Mouse (Mus musculus): ENCODE measurements around the gene Ankef1.

Gene Ankef1

DNA sequence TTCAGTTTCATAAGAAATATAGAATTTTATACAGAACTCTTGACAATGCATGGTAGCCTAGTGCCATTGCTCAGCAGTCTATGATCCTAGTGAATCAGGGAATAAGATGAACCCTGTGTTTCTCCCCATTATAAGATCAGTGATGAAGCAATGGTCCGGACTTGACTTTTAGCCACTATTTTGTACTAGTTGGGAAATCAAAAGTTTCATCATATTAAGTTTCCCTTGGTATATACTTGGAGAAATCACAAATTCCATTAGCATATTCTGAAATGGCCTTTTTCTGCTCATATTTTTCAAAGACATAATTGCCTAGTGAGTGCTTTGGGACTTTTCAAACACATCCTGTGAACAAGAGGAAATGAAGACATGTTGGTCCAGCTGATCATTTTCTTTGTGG is at the start of gene Ankef1:
Ankef1 (plus strand) TSS at position 260 of the 400 bp plus-strand sequence.
- no peak for DNase-seq (ENCODE audit: low read depth, low spot score)

DNA sequence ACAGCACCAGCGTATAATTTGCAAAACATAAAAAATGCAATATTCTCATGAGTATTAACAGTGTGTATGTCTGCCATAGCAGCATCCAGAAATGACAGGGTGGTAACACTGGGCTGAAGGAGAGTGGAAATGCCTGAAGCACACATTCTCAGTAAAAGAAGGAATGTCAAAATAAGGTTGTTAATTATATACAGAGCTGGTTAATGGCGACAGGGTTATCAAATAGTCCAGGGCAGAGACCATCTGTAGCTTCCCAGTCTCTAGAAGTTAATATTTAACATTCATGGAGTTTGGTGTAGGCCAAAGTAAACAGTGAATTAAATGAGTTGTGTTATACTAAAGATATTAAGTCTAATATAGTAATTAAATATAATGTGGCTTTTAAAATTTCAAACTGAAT is 45.2 kb upstream of the Ankef1 start:
- DNase-seq (ENCODE audit: low read depth, low spot score): no peak

DNA sequence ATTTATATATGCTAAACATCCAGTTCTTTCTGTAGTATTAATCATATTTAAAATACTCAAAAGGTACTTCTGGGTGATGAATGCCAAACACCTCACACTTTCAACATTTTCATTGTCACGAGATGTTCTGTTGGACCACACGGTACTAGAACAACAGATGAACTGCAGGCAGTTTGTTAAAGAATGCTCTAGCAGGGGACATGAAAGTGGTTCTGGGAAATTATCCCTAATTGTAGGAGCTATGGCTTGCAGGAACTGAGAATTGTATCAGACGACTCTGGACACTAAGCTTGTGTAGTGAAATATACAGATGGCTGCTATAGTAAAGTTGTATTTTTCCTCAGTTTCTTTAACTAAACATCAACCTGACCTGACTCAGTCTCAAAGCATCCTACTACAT is 44.8 kb upstream of the Ankef1 start:
- no peak for DNase-seq (ENCODE audit: low read depth, low spot score)

DNA sequence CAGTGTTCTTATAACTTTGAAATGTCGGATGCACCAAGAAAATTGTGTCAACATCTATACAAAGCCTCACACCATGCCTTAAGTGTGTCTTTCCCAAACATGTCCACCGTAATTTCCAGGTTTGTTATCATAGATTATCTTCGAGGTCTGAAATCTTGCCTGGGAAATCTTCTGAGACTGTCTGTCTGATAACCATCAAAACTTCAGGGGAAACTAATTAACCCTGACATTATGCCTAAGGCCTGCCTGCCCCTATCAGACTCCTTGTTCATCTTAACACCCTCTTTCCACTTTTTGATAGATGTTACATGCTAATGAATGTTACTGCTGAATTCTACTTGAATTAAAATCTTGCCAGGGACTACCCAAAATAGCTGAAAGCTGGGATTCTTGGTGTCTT is 24.1 kb upstream of the Ankef1 start:
- DNase-seq (ENCODE audit: low read depth, low spot score): no peak

DNA sequence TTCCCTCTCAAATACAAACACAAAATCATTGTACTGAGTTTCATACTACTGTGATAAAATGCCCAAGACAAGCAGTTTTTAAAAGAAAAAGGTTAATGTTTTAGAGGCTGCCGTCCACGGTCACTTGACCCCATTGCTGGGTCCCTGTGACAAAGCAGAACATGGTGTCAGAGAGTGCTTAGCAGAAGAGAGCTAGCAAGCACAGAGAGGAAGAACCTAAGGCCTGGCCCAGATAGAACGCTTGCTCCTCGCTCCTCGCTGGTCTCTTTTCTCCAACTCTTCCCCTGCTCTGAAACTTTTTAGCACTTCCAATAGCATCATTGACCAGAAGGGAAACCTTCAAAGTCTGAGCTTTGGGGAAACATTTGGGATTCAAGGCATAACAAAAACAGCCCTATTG is 19.4 kb upstream of the Ankef1 start:
- DNase-seq (ENCODE audit: low read depth, low spot score): no peak

DNA sequence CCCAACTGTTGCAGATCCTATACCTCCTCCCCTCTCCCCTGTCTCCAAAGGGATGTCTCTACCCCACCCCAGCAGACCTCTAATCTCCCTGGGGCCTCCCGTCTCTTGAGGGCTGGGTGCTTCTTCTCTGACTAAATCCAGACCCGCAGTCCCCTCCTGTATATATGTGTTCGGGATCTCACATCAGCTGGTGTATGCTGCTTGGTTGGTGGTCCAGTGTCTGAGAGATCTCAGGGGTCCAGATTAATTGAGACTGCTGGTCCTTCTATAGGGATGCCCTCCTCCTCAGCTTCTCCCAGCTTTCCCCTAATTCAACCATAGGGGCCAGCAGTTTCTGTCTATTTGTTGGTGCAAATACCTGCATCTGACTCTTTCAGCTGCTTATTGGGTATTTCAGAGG is 18.7 kb upstream of the Ankef1 start:
- no peak for DNase-seq (ENCODE audit: low read depth, low spot score)

DNA sequence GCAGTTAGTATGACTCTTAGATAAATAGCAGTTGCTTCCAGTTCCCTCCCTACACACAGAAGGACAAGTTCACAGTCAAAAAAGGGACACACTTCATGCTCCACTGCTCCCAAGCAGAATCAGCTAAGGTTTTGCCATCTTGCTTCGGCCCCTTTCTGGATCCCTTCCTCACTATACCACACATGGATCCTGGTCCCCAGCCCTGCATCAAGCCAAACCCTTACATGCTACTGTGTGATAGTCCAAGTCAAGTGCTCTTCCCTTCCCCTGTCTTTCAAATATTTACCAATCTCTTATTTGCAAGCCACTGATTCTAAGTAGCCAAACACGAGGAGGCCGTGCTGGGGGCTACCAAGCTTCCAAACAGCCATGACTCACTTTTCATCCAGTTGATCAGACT is 16.8 kb upstream of the Ankef1 start:
- no peak for DNase-seq (ENCODE audit: low read depth, low spot score)

DNA sequence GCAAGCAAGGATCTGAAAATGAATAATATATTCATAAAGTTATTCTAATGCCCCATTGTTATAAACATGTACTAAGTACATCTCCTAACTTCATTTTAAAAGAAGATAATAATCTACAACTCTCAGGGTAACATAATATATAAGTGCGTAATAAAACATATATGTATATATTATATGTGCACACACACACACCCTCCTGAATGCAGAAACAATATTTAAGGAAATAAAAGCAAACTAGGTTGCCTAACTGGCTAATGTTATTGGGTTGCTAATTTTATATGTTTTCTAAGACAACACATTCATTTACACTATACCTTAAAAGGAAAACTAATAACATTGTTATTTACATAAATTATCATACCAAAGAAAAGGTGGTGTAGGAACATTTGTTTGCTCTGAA is 16.3 kb upstream of the Ankef1 start:
- DNase-seq (ENCODE audit: low read depth, low spot score): no peak

DNA sequence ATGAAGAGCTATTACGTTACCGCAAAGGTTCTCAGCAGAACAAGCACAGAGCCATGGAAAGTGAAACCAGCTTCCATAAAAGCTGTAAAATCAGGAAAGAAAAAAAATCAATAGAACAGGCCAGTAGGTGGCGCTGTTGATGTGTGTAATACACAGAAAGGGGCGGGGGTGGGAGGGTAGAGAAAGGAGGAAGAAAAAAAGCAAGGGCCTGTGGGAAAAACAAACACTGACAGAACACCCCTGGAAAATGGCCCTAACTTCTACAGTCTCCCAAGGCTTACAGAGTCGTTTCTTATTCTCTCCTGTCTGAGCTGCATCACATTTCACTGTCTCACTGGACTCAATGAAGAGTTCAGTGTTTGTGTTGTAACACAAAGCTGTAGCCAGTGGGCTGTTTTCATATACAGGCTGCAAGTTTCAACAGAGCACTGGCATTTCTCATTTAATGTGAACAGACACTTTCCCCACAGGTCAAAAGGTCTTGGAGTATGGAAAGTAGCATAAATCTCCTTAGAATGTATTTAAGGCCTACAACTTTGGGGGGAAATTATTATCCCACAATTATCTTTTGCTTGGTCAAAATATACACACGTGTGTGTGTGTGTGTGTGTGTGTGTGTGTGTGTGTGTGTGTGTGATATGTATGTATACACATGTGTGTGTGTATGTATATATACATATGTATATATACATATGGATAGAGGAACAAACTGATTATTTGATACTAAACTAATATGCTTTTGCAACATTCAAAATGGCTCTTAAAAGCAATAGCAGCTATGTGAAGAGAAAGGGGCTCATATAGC is 15.7 kb upstream of the Ankef1 start:
- peak; percentile 86 for DNase-seq (ENCODE audit: low read depth, low spot score)

DNA sequence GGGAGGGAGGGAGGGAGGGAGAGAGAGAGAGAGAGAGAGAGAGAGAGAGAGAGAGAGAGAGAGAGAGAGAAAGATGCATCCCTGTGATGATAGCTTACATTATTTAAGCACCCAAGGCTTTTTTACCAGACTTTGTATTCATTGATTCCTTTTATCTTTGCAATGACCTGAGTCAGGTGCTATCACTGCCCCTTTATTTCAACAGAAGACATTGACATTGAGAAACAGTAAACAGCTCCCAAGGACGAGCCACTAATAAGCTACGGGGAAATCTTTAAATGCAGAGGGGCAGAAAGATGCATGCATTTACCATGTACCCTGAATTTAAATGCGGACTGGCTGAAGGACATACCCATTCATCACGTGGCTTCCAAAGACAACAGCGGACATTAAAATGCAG is 14.7 kb upstream of the Ankef1 start:
- DNase-seq (ENCODE audit: low read depth, low spot score): no peak

DNA sequence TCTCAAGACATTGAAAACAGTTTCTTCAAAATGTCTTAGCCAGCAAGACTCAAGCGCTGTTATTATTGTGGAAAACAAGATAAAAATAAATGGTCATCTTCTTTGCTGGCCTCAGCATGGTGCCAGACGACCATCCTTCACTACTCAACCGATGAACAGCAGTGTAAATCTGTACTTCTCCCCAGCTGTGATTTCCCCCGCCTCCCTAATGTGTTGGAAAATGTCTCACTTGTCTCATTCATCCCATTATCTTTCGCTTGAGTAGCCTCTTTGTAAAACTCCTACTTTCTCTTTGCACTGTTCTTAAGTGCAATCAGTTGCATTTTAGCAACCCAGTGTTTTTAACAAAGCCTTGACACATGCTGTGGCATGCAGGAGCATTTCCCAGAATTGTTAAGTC is 9.4 kb downstream of the Ankef1 start:
- peak; percentile 24 for DNase-seq (ENCODE audit: low read depth, low spot score)

DNA sequence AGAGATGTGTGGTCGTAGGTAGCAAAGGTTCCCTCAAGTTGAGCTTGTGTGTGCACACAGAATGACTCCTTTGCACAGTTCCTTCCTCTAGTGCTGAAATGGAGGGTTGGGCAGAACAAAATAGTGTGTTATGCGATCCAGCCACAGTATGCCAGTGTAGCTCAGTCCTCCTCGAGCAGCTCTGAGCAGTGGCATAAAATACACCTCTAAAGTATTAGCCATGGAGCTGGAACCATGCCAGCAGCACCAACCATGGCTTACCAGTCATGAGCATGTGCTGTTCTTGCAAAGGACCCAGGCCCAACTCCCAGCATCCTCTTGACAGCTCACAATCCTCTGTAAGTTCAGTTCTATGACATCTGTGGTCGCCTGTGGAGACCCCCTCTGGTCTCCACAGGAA is 10.0 kb downstream of the Ankef1 start:
- DNase-seq (ENCODE audit: low read depth, low spot score): no peak

DNA sequence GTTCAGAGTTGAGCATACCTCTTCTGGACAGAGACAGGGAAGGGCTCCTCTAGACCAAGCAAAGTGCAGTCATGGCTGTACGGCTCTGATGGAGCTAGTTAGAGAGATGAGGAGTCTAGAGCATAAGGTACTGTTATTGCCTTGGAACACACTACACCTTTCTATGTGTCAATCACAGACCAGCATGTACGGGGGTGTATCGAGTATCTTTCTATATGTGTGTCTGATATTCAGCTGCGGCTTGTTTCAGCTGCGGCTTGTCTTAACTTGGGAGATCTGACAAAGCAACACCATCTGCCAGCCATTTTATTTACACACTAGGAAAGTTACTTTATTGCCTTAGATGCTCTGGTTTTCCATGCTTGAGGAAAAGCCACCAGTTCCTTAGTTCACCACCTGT is 11.1 kb downstream of the Ankef1 start:
- no peak for DNase-seq (ENCODE audit: low read depth, low spot score)

DNA sequence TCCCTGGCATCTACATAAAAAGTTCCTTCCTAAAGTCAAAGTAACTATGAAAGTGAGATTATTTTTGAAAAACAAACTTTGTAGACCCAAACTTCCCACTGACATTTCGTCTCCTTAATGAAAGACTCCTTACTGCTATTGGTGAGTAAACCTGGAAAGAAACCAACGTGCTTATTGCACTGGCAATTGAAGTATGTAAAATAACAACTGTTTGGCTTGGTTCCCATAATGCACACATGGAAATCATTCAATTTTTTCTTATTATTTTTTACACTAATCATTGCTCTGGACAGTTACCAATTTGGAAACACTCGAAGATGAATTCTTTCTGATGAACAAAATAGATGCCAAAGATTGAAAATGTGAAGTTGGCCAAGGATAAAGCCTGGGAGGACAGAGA is 12.1 kb downstream of the Ankef1 start:
- no peak for DNase-seq (ENCODE audit: low read depth, low spot score)

DNA sequence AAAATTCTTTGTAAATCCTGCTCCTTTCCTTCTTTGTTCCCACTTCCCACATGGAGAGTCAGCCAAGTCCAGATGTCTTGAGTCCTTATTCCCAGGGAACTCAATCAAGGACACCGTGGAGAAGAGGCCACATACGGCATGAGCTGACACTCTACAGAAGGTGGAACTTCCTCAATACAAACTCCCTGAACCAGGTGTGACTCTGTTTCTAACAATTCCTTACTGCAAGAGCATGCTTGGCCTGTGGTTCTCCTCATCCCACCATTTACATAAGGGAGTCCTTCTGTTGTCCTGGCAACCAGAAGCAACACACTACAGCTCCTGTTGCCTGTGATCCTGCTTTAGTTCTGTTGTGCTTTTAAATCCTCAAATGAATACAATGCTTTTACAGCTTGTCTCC is 13.8 kb downstream of the Ankef1 start:
- no peak for DNase-seq (ENCODE audit: low read depth, low spot score)

DNA sequence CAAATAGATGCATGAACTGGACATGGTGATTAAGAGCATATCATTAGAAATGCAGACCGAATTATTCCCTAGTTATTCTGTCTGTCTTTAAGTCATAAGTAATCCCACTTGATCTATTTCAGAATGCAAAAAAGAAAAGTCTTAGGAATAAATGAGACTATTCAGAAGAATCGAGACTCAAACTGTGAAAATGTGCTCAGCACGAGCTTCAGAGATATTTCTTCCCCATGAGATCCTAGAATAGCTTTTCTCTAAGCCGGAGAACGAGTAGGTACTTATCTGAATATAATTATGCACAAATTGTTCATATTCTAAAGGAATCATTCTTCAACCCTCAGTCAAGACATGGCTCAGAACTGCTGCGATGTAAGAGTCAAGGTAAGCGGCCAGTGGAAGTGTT is 27.2 kb downstream of the Ankef1 start:
- no peak for DNase-seq (ENCODE audit: low read depth, low spot score)

DNA sequence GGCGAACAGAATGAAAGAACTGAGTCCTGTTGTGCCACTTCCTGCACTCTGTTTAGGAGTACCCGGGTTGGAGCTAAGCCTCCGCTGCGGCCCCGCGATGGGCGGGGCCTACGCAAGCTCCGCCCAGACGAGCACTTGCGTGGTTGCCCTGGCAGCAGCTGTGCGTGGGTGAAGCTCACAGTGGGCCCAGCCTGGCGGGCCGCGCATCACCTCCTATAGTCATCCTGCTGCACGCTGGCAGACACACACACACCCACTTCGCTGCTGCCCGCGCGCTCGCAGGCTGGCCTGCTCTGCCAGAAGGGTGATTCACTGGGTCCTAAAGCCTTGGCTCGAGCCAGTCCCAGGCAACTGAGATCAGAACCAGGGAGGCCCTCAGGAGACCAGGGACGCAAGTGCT is 30.3 kb downstream of the Ankef1 start:
- peak; percentile 70 for DNase-seq (ENCODE audit: low read depth, low spot score)

DNA sequence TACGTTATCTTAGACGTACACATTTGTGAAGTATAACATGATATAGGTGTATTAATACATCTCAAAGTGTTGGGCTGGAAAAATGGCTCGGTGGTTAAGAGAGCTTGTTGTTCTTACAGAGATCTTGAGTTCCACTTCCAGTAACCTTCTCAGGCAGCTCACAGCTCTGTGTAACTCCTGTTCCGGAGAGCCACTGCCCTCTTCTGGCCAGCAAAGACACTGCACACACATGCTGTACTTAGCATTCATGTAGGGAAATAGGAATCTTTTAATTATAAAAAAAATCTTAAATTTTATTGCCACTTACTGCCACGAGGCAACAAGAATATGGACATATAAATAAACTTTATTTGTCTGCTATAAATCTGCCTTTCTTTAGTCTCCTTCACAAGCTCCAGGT is 56.3 kb downstream of the Ankef1 start:
- no peak for DNase-seq (ENCODE audit: low read depth, low spot score)

DNA sequence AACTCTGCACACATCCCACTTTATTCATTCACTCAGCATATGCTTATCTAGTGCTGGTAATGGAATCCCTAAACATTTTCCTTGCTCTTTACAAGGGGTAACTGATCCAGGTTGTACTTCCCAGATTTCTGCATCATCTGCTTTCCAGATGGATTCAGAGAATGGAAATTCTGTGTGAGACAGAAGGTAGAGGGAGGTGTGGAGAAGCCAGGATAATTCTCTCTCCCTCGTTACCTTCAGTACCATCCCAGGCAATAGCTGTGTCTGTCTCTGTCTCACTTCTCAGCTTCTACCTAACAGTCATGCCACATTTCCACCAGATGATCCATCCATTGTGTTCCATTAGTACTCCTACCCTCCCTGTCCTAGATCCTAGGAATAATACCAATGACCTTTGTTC is 60.6 kb downstream of the Ankef1 start:
- no peak for DNase-seq (ENCODE audit: low read depth, low spot score)

DNA sequence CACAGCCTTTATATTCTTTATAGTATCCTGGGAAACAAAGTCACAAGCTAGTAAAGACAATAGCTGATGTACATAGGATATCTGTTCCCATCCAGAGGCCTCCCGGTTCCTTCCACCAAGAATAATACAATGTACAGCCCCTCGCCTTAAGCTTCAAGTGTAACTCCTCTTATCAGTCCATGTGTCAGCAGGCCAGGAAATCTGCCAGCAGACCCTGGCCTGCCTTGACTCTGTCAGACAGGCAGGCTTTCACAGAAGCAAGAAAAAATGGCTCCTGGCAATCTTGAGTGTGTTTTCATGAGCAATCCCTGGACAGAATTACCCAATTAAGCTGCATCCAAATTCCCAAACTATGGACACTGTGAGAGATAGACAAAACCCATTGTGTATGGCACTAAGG is 69.1 kb downstream of the Ankef1 start:
- DNase-seq (ENCODE audit: low read depth, low spot score): no peak

DNA sequence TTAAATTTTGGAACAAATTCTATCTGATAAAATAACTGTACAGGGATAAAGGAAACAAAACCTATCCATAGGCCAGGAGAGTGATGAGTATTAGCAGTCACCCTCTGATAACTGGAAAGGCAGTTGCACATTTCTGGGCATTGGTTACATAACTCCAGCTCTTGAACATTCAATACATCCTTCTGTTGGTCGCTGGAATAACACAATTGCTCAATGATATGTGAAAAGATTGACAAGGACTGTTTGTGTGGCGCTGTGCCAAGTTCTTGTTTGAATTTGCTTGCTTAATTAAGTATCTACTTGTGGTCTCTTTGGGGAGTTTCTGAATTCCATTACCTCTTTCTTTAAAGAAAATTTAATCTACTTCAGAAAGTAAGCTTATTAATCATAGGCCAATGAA is 81.1 kb downstream of the Ankef1 start:
- no peak for DNase-seq (ENCODE audit: low read depth, low spot score)

DNA sequence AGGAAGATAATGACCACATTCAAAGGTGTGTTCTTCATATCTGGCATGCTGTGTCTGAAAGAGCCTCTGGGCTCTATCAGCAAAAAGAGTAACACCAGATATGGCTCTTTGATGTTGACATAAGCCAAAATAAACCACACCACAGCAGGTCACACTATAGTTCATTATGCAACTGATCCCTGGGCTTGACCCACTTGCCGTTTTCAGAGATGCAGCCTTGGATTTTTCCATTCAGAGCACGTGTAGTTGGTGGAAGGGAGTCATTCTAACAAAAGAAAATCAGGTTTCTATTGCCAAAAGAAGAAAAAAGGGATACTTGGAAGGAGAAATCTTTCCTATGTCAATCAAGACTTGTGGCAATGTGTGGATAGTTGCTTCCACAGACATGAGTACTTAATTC is 87.1 kb downstream of the Ankef1 start:
- no peak for DNase-seq (ENCODE audit: low read depth, low spot score)

DNA sequence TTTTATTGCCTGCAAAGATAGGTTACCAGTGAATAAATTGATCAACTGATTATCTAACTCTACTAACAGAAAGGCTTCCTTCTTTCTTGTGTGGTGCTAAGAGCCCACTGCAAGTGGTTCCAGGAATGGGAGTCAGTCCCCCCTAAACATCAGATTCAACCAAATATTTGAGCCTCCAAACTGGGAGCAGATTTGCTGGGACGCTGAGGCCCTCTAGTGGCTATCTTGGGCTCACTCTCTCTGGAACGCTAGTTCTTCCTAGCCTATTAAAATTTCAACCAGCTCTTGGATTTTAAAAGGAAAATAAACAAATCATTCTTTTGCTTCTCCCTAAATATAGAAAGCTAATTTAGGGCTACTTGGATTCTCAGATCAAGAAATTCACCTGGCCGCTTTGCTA is 94.7 kb downstream of the Ankef1 start:
- peak; percentile 19 for DNase-seq (ENCODE audit: low read depth, low spot score)

DNA sequence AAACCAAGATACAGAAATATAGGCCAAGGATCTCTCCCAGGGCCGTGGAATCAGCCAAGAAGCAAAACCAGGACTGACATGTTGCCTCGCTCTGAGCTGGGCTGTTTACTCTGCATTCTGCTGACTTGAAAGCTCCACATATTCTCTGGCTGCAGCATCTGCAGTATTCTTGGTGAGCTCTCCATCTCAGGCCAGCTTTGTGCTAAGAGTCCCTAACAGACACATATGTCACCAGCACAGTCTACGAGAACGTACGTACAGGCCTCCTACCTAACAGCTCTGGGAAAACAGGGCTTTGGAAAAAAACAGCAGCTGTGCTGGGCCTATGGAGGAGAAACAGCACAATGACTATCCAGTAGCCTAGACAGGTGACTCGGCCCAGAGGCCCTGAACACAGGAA is 97.0 kb downstream of the Ankef1 start:
- no peak for DNase-seq (ENCODE audit: low read depth, low spot score)

Data from embryo, embryonic 11.5 days (tissue).